Mouse (Mus musculus): ENCODE data around the gene Slc8a3. TPM values are rescaled to one million over a fixed set of nuclear protein-coding genes. Genes with fewer than 3 reads are reported as not detected.

Gene Slc8a3
- polyA plus RNA-seq, 1 experiment from 2014 or later, result 3.4 TPM

- no peak overlapping the region for H3K27ac ChIP-seq
- no peaks in the 10 kb centered on the region for H3K9me3 ChIP-seq (replicated peaks)
- H3K36me3 ChIP-seq, result 0 out of 2 replicates have a peak, but pooled peaks cover 2% of the 10 kb centered on the region
- H3K4me3 ChIP-seq, result no peak overlapping the region
- 83% methylated on average over 2 of the region's 2 CpGs for WGBS
- H3K4me1 ChIP-seq, result peaks cover 14% of the 10 kb centered on the region
- ATAC-seq (ENCODE audit: low FRiP score), result no peak
- no peaks in the 10 kb centered on the region for H3K27me3 ChIP-seq
- H3K9ac ChIP-seq, result no peak overlapping the region
- no peak overlapping the region for H3K4me2 ChIP-seq (replicated peaks)
Measured at GRCm38 (mm10) chr12:81168494-81168893, 164.5 kb downstream of the Slc8a3 start.

- no peak for ATAC-seq (ENCODE audit: low FRiP score)
- H3K27ac ChIP-seq, result no peak overlapping the region
- H3K27me3 ChIP-seq, result no peaks in the 10 kb centered on the region
- H3K9me3 ChIP-seq (replicated peaks), result no peaks in the 10 kb centered on the region
- no peak overlapping the region for H3K9ac ChIP-seq
- 0 out of 2 replicates have a peak, but pooled peaks cover 2% of the 10 kb centered on the region for H3K36me3 ChIP-seq
- H3K4me3 ChIP-seq, result no peak overlapping the region
- H3K4me2 ChIP-seq (replicated peaks), result no peak overlapping the region
- H3K4me1 ChIP-seq, result peaks cover 14% of the 10 kb centered on the region
- 97% methylated on average over 7 of the region's 7 CpGs for WGBS
Measured at GRCm38 (mm10) chr12:81168031-81168430, 164.9 kb downstream of the Slc8a3 start.

GRCm38 (mm10) chr12:81167142-81167541 is 165.8 kb downstream of the Slc8a3 start:
- ATAC-seq (ENCODE audit: low FRiP score), result no peak
- Histone ChIP-seq H3K9ac (no peak overlapping the region), H3K27ac (no peak overlapping the region), H3K4me1 (peaks cover 14% of the 10 kb centered on the region), H3K36me3 (0 out of 2 replicates have a peak, but pooled peaks cover 2% of the 10 kb centered on the region), H3K4me3 (no peak overlapping the region), H3K27me3 (no peaks in the 10 kb centered on the region), H3K4me2 (replicated peaks) (no peak overlapping the region), H3K9me3 (replicated peaks) (no peaks in the 10 kb centered on the region)
- WGBS, result 72% methylated on average over 9 of the region's 9 CpGs

- Histone ChIP-seq H3K36me3 (0 out of 2 replicates have a peak, but pooled peaks cover 2% of the 10 kb centered on the region), H3K4me3 (no peak overlapping the region), H3K27ac (no peak overlapping the region), H3K27me3 (no peaks in the 10 kb centered on the region), H3K9ac (no peak overlapping the region), H3K9me3 (replicated peaks) (no peaks in the 10 kb centered on the region), H3K4me2 (replicated peaks) (no peak overlapping the region), H3K4me1 (peaks cover 14% of the 10 kb centered on the region)
- WGBS, result 80% methylated on average over 8 of the region's 8 CpGs
- no peak for ATAC-seq (ENCODE audit: low FRiP score)
Measured at GRCm38 (mm10) chr12:81166615-81167014, 166.4 kb downstream of the Slc8a3 start.

- no peak overlapping the region for H3K4me3 ChIP-seq
- peak; percentile 72 for ATAC-seq (ENCODE audit: low FRiP score)
- peaks cover 14% of the 10 kb centered on the region for H3K4me1 ChIP-seq
- no peaks in the 10 kb centered on the region for H3K36me3 ChIP-seq
- H3K9me3 ChIP-seq (replicated peaks), result no peaks in the 10 kb centered on the region
- H3K9ac ChIP-seq, result no peak overlapping the region
- H3K27ac ChIP-seq, result no peak overlapping the region
- WGBS, result 21% methylated on average over 10 of the region's 10 CpGs
- no peaks in the 10 kb centered on the region for H3K27me3 ChIP-seq
- no peak overlapping the region for H3K4me2 ChIP-seq (replicated peaks)
Measured at GRCm38 (mm10) chr12:81166092-81166491, 166.9 kb downstream of the Slc8a3 start.

- 92% methylated on average over 3 of the region's 3 CpGs for WGBS
- Histone ChIP-seq H3K27ac (no peak overlapping the region), H3K4me3 (no peak overlapping the region), H3K4me2 (replicated peaks) (no peak overlapping the region), H3K9me3 (replicated peaks) (no peaks in the 10 kb centered on the region), H3K27me3 (no peaks in the 10 kb centered on the region), H3K9ac (no peak overlapping the region), H3K36me3 (no peaks in the 10 kb centered on the region), H3K4me1 (peaks cover 14% of the 10 kb centered on the region)
- no peak for ATAC-seq (ENCODE audit: low FRiP score)
Measured at GRCm38 (mm10) chr12:81163566-81163965, 169.4 kb downstream of the Slc8a3 start.

- no peaks in the 10 kb centered on the region for H3K9me3 ChIP-seq (replicated peaks)
- no peaks in the 10 kb centered on the region for H3K27me3 ChIP-seq
- peaks cover 14% of the 10 kb centered on the region for H3K4me1 ChIP-seq
- H3K36me3 ChIP-seq, result no peaks in the 10 kb centered on the region
- no peak overlapping the region for H3K9ac ChIP-seq
- H3K4me3 ChIP-seq, result no peak overlapping the region
- H3K4me2 ChIP-seq (replicated peaks), result no peak overlapping the region
- 86% methylated on average over 3 of the region's 3 CpGs for WGBS
- no peak overlapping the region for H3K27ac ChIP-seq
- ATAC-seq (ENCODE audit: low FRiP score), result no peak
Measured at GRCm38 (mm10) chr12:81163131-81163530, 169.8 kb downstream of the Slc8a3 start.

- no peak overlapping the region for H3K4me2 ChIP-seq (replicated peaks)
- H3K4me3 ChIP-seq, result no peak overlapping the region
- H3K27me3 ChIP-seq, result no peaks in the 10 kb centered on the region
- peaks cover 8% of the 10 kb centered on the region for H3K4me1 ChIP-seq
- no peaks in the 10 kb centered on the region for H3K9me3 ChIP-seq (replicated peaks)
- 91% methylated on average over 2 of the region's 2 CpGs for WGBS
- no peak overlapping the region for H3K27ac ChIP-seq
- H3K9ac ChIP-seq, result no peak overlapping the region
- no peaks in the 10 kb centered on the region for H3K36me3 ChIP-seq
- no peak for ATAC-seq (ENCODE audit: low FRiP score)
Measured at GRCm38 (mm10) chr12:81161282-81161681, 171.7 kb downstream of the Slc8a3 start.

GRCm38 (mm10) chr12:81160831-81161230 is 172.1 kb downstream of the Slc8a3 start:
- no peak overlapping the region for H3K9ac ChIP-seq
- WGBS, result 68% methylated on average over 5 of the region's 5 CpGs
- no peak for ATAC-seq (ENCODE audit: low FRiP score)
- no peak overlapping the region for H3K4me3 ChIP-seq
- peaks cover 3% of the 10 kb centered on the region for H3K4me1 ChIP-seq
- H3K27me3 ChIP-seq, result no peaks in the 10 kb centered on the region
- H3K9me3 ChIP-seq (replicated peaks), result no peaks in the 10 kb centered on the region
- H3K36me3 ChIP-seq, result no peaks in the 10 kb centered on the region
- no peak overlapping the region for H3K4me2 ChIP-seq (replicated peaks)
- no peak overlapping the region for H3K27ac ChIP-seq

GRCm38 (mm10) chr12:81160425-81160824 is 172.6 kb downstream of the Slc8a3 start:
- Histone ChIP-seq H3K9me3 (replicated peaks) (no peaks in the 10 kb centered on the region), H3K27me3 (no peaks in the 10 kb centered on the region), H3K36me3 (no peaks in the 10 kb centered on the region), H3K4me1 (no peaks in the 10 kb centered on the region), H3K4me2 (replicated peaks) (no peak overlapping the region), H3K9ac (no peak overlapping the region), H3K27ac (no peak overlapping the region), H3K4me3 (no peak overlapping the region)
- WGBS, result 69% methylated on average over 3 of the region's 3 CpGs
- ATAC-seq (ENCODE audit: low FRiP score), result no peak

GRCm38 (mm10) chr12:81159947-81160346 is 173.0 kb downstream of the Slc8a3 start:
- no peak for ATAC-seq (ENCODE audit: low FRiP score)
- WGBS, result 56% methylated on average over 2 of the region's 2 CpGs

GRCm38 (mm10) chr12:81156841-81157240 is 176.1 kb downstream of the Slc8a3 start:
- no peak for ATAC-seq (ENCODE audit: low FRiP score)
- H3K27me3 ChIP-seq, result no peaks in the 10 kb centered on the region
- no peak overlapping the region for H3K4me2 ChIP-seq (replicated peaks)
- H3K9ac ChIP-seq, result no peak overlapping the region
- H3K27ac ChIP-seq, result no peak overlapping the region
- 0 out of 2 replicates have a peak, but pooled peaks cover 4% of the 10 kb centered on the region for H3K36me3 ChIP-seq
- H3K4me3 ChIP-seq, result no peak overlapping the region
- H3K4me1 ChIP-seq, result no peaks in the 10 kb centered on the region
- 85% methylated on average over 8 of the region's 8 CpGs for WGBS
- H3K9me3 ChIP-seq (replicated peaks), result no peaks in the 10 kb centered on the region

More at GRCm38 (mm10) chr12:81159947-81160346, 173.0 kb downstream of the Slc8a3 start:
- no peak overlapping the region for H3K9ac ChIP-seq
- no peaks in the 10 kb centered on the region for H3K4me1 ChIP-seq
- H3K4me2 ChIP-seq (replicated peaks), result no peak overlapping the region
- H3K36me3 ChIP-seq, result no peaks in the 10 kb centered on the region
- H3K27me3 ChIP-seq, result no peaks in the 10 kb centered on the region
- H3K9me3 ChIP-seq (replicated peaks), result no peaks in the 10 kb centered on the region
- H3K27ac ChIP-seq, result no peak overlapping the region
- no peak overlapping the region for H3K4me3 ChIP-seq

GRCm38 (mm10) chr12:81155675-81156074 is 177.3 kb downstream of the Slc8a3 start:
- Histone ChIP-seq H3K27ac (no peak overlapping the region), H3K4me1 (no peaks in the 10 kb centered on the region), H3K27me3 (no peaks in the 10 kb centered on the region), H3K4me2 (replicated peaks) (no peak overlapping the region), H3K36me3 (0 out of 2 replicates have a peak, but pooled peaks cover 4% of the 10 kb centered on the region), H3K9me3 (replicated peaks) (no peaks in the 10 kb centered on the region), H3K4me3 (no peak overlapping the region), H3K9ac (no peak overlapping the region)
- no peak for ATAC-seq (ENCODE audit: low FRiP score)
- 88% methylated on average over 6 of the region's 6 CpGs for WGBS
